In genomic region chr2:32302952-32303351, GRCm38 (mm10) we compare ENCODE assay signal across 17 mouse cellular contexts. TPM values are rescaled to one million over a fixed set of nuclear protein-coding genes. Genes with fewer than 3 reads are reported as not detected.
DNase-seq lines count a peak whose midpoint lies in the region; ATAC-seq and TF ChIP-seq lines count a peak whose summit lies in the region.
"Had no signal": no experiment of that assay in that cellular context is flagged by ENCODE, and none has a peak within 500 bp of the region (broad histone marks: within the 10 kb centered on the region; RNA-seq: fewer than 3 reads in every experiment).

No protein-coding gene starts in this region.

- TF ChIP-seq POLR2A in ES-Bruce4 (IDR thresholded peaks at IDR 0.05; ENCODE audit: insufficient read depth, low read length) = no peak
- no peak for TF ChIP-seq POLR2A in brain, embryonic 14.5 days (IDR thresholded peaks at IDR 0.05; ENCODE audit: borderline replicate concordance, extremely low read depth, insufficient read depth, insufficient read length, poor library complexity, severe bottlenecking)

- H3K27ac ChIP-seq in liver, embryonic 14.5 days = no peak overlapping the region
- no peak overlapping the region for H3K27ac ChIP-seq in ES-Bruce4 (ENCODE audit: insufficient read depth, low read length)
- no peak overlapping the region for H3K27ac ChIP-seq in forebrain, embryonic 16.5 days (ENCODE audit: low read length)
- H3K27ac ChIP-seq: macrophage; midbrain, embryonic 15.5 days; neural tube, embryonic 12.5 days had no signal

- peak; percentile 90 for DNase-seq in heart, adult 11 months
- DNase-seq in heart, postnatal 14 days = no peak
- DNase-seq in liver, embryonic 14.5 days (ENCODE audit: low read depth in 3 of 3, low spot score in 3 of 3) = no peak
- DNase-seq in liver = no peak
- no peak for DNase-seq in brain, embryonic 14.5 days (ENCODE audit: low read depth)
- DNase-seq: cerebellum, adult 9-11 months; kidney, adult 11 months; retina, postnatal 1 day; thymus, adult 2 months had no signal

- peaks cover 32% of the 10 kb centered on the region for H3K36me3 ChIP-seq in liver, embryonic 14.5 days (replicated peaks; ENCODE audit: control insufficient read depth, insufficient read depth, low read depth)
- peaks cover 4% of the 10 kb centered on the region for H3K36me3 ChIP-seq in ES-Bruce4 (ENCODE audit: control insufficient read depth, insufficient read depth, low read length, poor library complexity, severe bottlenecking)
- H3K36me3 ChIP-seq in forebrain, embryonic 16.5 days (ENCODE audit: control insufficient read depth, insufficient read depth) = peaks cover 34% of the 10 kb centered on the region

- no peaks in the 10 kb centered on the region for H3K27me3 ChIP-seq in liver, embryonic 14.5 days (ENCODE audit: control insufficient read depth, insufficient read depth, low read length)
- H3K27me3 ChIP-seq in ES-Bruce4 (ENCODE audit: control insufficient read depth, insufficient read depth, low read length, poor library complexity, severe bottlenecking) = no peaks in the 10 kb centered on the region
- H3K27me3 ChIP-seq in forebrain, embryonic 16.5 days (replicated peaks; ENCODE audit: control insufficient read depth, insufficient read depth, low read length) = no peaks in the 10 kb centered on the region
- H3K27me3 ChIP-seq: midbrain, embryonic 15.5 days; neural tube, embryonic 12.5 days had no signal

- 82% methylated on average over 10 of the region's 10 CpGs for WGBS in liver, embryonic 14.5 days (ENCODE audit: insufficient replicate concordance)
- WGBS in forebrain, embryonic 16.5 days = 88% methylated on average over 10 of the region's 10 CpGs

- H3K9me3 ChIP-seq in liver, embryonic 14.5 days (ENCODE audit: control insufficient read depth, low read length) = no peaks in the 10 kb centered on the region
- no peaks in the 10 kb centered on the region for H3K9me3 ChIP-seq in ES-Bruce4 (replicated peaks; ENCODE audit: control insufficient read depth, insufficient read depth, low read length, poor library complexity, severe bottlenecking)
- no peaks in the 10 kb centered on the region for H3K9me3 ChIP-seq in forebrain, embryonic 16.5 days (ENCODE audit: control insufficient read depth, low read length)
- H3K9me3 ChIP-seq: midbrain, embryonic 15.5 days; neural tube, embryonic 12.5 days had no signal

- H3K4me1 ChIP-seq in liver, embryonic 14.5 days (replicated peaks; ENCODE audit: control insufficient read depth in 2 of 2, insufficient read depth in 2 of 2, low read length in 1 of 2) = no peaks in the 10 kb centered on the region
- no peaks in the 10 kb centered on the region for H3K4me1 ChIP-seq in ES-Bruce4 (ENCODE audit: control insufficient read depth, insufficient read depth, low read length)
- H3K4me1 ChIP-seq in forebrain, embryonic 16.5 days (replicated peaks; ENCODE audit: control insufficient read depth, insufficient read depth, low read length) = no peaks in the 10 kb centered on the region
- H3K4me1 ChIP-seq: midbrain, embryonic 15.5 days; neural tube, embryonic 12.5 days had no signal

- no peak for ATAC-seq in liver, embryonic 14.5 days (ENCODE audit: insufficient read depth)
- no peak for ATAC-seq in granulocyte monocyte progenitor cell, adult 5-6 weeks (replicated peaks; ENCODE audit: poor library complexity, severe bottlenecking)
- no peak for ATAC-seq in forebrain, embryonic 16.5 days
- ATAC-seq: midbrain, embryonic 15.5 days had no signal

- no peak overlapping the region for H3K9ac ChIP-seq in liver, embryonic 14.5 days (replicated peaks)
- no peak overlapping the region for H3K9ac ChIP-seq in ES-Bruce4 (ENCODE audit: low read depth, poor library complexity, severe bottlenecking)
- H3K9ac ChIP-seq in forebrain, embryonic 16.5 days (replicated peaks; ENCODE audit: low read depth, low read length) = no peak overlapping the region
- H3K9ac ChIP-seq: midbrain, embryonic 15.5 days; neural tube, embryonic 12.5 days had no signal

- TF ChIP-seq CTCF in liver, embryonic 14.5 days (IDR thresholded peaks at IDR 0.05; ENCODE audit: low read depth) = peak; percentile 66
- TF ChIP-seq CTCF in ES-Bruce4 (IDR thresholded peaks at IDR 0.05; ENCODE audit: low read depth, low read length) = peak; percentile 25
- TF ChIP-seq CTCF in brain, embryonic 14.5 days (IDR thresholded peaks at IDR 0.05; ENCODE audit: borderline replicate concordance, extremely low read depth, insufficient read depth, insufficient read length) = 0 out of 2 replicates have a peak, but pooled peaks have one; percentile 4

- H3K4me3 ChIP-seq in liver, embryonic 14.5 days (ENCODE audit: insufficient read depth in 1 of 2, low read depth in 2 of 2, low read length in 2 of 2) = no peak overlapping the region
- H3K4me3 ChIP-seq in ES-Bruce4 (ENCODE audit: low read depth, low read length) = no peak overlapping the region
- no peak overlapping the region for H3K4me3 ChIP-seq in forebrain, embryonic 16.5 days (replicated peaks; ENCODE audit: low read length)
- H3K4me3 ChIP-seq: midbrain, embryonic 15.5 days; neural tube, embryonic 12.5 days had no signal

- H3K4me2 ChIP-seq in liver, embryonic 14.5 days (ENCODE audit: low read depth) = no peak overlapping the region
- no peak overlapping the region for H3K4me2 ChIP-seq in forebrain, embryonic 16.5 days (ENCODE audit: low read length)
- H3K4me2 ChIP-seq: heart, embryonic 11.5 days; midbrain, embryonic 15.5 days; neural tube, embryonic 12.5 days had no signal

- intact Hi-C loops in heart, postnatal 14 days (cut with DNase I) = loop anchor here (10.0 kb wide), 1 partner anchor 52 kb away; the partner anchor contains the start of genes Ciz1 and Dnm1

- no peak for TF ChIP-seq EP300 in liver, embryonic 14.5 days (IDR thresholded peaks at IDR 0.05; ENCODE audit: low read depth)
- TF ChIP-seq EP300 in ES-Bruce4 (IDR thresholded peaks at IDR 0.05; ENCODE audit: insufficient read depth, low read depth, low read length) = no peak

RNA-seq across cellular contexts. Expression of gene Swi5, which starts 15.1 kb away (rescaled TPM):
- 100 to 1,000 TPM; 153 to 156 TPM for total RNA-seq in heart, postnatal 14 days (2021)
- polyA plus RNA-seq in liver, embryonic 14.5 days (2012; rRNA removed) = 108 and 130 TPM in 2 replicates
- polyA plus RNA-seq in liver, embryonic 14.5 days (2014; fragmentation: Nextera tagmentation; extraction: Ambion mirVana) = 100.0 and 105 TPM in 2 replicates
- 553 and 558 TPM in 2 replicates for polyA plus RNA-seq in ES-Bruce4 (2011; ENCODE audit: insufficient read depth, insufficient read length, low read depth, missing spikeins)
- 296 and 327 TPM in 2 replicates for polyA plus RNA-seq in brain, embryonic 14.5 days (2012; rRNA removed)
- total RNA-seq in granulocyte monocyte progenitor cell, adult 5-6 weeks (2014; fragmentation: Nextera tagmentation) = 283 and 409 TPM in 2 replicates
- 384 and 442 TPM in 2 replicates for total RNA-seq in granulocyte monocyte progenitor cell, adult 5-6 weeks (2017)
- polyA plus RNA-seq in forebrain, embryonic 16.5 days (2015; fragmentation: Nextera tagmentation; extraction: Ambion mirVana) = 362 and 368 TPM in 2 replicates

RNA-seq across cellular contexts. Expression of gene Golga2, which starts 15.8 kb away (rescaled TPM):
- 10 to 100 TPM; 67.9 to 70.5 TPM for total RNA-seq in heart, postnatal 14 days (2021)
- polyA plus RNA-seq in liver, embryonic 14.5 days (2012; rRNA removed) = 10.0 and 13.0 TPM in 2 replicates
- polyA plus RNA-seq in liver, embryonic 14.5 days (2014; fragmentation: Nextera tagmentation; extraction: Ambion mirVana) = 6.9 and 7.6 TPM in 2 replicates
- 38.4 and 39.3 TPM in 2 replicates for polyA plus RNA-seq in ES-Bruce4 (2011; ENCODE audit: insufficient read depth, insufficient read length, low read depth, missing spikeins)
- polyA plus RNA-seq in brain, embryonic 14.5 days (2012; rRNA removed) = 42.9 and 54.6 TPM in 2 replicates
- 32.2 and 38.0 TPM in 2 replicates for total RNA-seq in granulocyte monocyte progenitor cell, adult 5-6 weeks (2014; fragmentation: Nextera tagmentation)
- 49.7 and 50.9 TPM in 2 replicates for total RNA-seq in granulocyte monocyte progenitor cell, adult 5-6 weeks (2017)
- polyA plus RNA-seq in forebrain, embryonic 16.5 days (2015; fragmentation: Nextera tagmentation; extraction: Ambion mirVana) = 29.4 and 29.8 TPM in 2 replicates

RNA-seq across cellular contexts. Expression of gene Uck1, which starts 43.0 kb away (rescaled TPM):
- total RNA-seq in heart, postnatal 14 days (2021) = 10 to 100 TPM; 26.1 to 26.7 TPM
- 17.7 and 19.8 TPM in 2 replicates for polyA plus RNA-seq in liver, embryonic 14.5 days (2012; rRNA removed)
- 21.5 and 21.8 TPM in 2 replicates for polyA plus RNA-seq in liver, embryonic 14.5 days (2014; fragmentation: Nextera tagmentation; extraction: Ambion mirVana)
- 27.8 and 29.7 TPM in 2 replicates for polyA plus RNA-seq in ES-Bruce4 (2011; ENCODE audit: insufficient read depth, insufficient read length, low read depth, missing spikeins)
- 70.7 and 82.4 TPM in 2 replicates for polyA plus RNA-seq in brain, embryonic 14.5 days (2012; rRNA removed)
- total RNA-seq in granulocyte monocyte progenitor cell, adult 5-6 weeks (2014; fragmentation: Nextera tagmentation) = 37.7 and 43.5 TPM in 2 replicates
- 28.8 and 33.7 TPM in 2 replicates for total RNA-seq in granulocyte monocyte progenitor cell, adult 5-6 weeks (2017)
- 93.9 and 108 TPM in 2 replicates for polyA plus RNA-seq in forebrain, embryonic 16.5 days (2015; fragmentation: Nextera tagmentation; extraction: Ambion mirVana)

RNA-seq across cellular contexts. Expression of gene Ciz1, which starts 49.2 kb away (rescaled TPM):
- 10 to 100 TPM; 32.2 to 36.5 TPM for total RNA-seq in heart, postnatal 14 days (2021)
- 40.3 and 43.3 TPM in 2 replicates for polyA plus RNA-seq in liver, embryonic 14.5 days (2012; rRNA removed)
- polyA plus RNA-seq in liver, embryonic 14.5 days (2014; fragmentation: Nextera tagmentation; extraction: Ambion mirVana) = 13.1 and 13.9 TPM in 2 replicates
- 34.3 and 38.7 TPM in 2 replicates for polyA plus RNA-seq in ES-Bruce4 (2011; ENCODE audit: insufficient read depth, insufficient read length, low read depth, missing spikeins)
- polyA plus RNA-seq in brain, embryonic 14.5 days (2012; rRNA removed) = 225 and 268 TPM in 2 replicates
- total RNA-seq in granulocyte monocyte progenitor cell, adult 5-6 weeks (2014; fragmentation: Nextera tagmentation) = 80.5 and 92.0 TPM in 2 replicates
- total RNA-seq in granulocyte monocyte progenitor cell, adult 5-6 weeks (2017) = 50.8 and 52.0 TPM in 2 replicates
- 64.3 and 64.6 TPM in 2 replicates for polyA plus RNA-seq in forebrain, embryonic 16.5 days (2015; fragmentation: Nextera tagmentation; extraction: Ambion mirVana)

RNA-seq across cellular contexts. Expression of gene Dnm1, which starts 50.2 kb away (rescaled TPM):
- 1 to 10 TPM; 9.1 TPM for total RNA-seq in heart, postnatal 14 days (2021)
- 2.9 and 4.0 TPM in 2 replicates for polyA plus RNA-seq in liver, embryonic 14.5 days (2012; rRNA removed)
- polyA plus RNA-seq in liver, embryonic 14.5 days (2014; fragmentation: Nextera tagmentation; extraction: Ambion mirVana) = 0.43 and 0.56 TPM in 2 replicates
- polyA plus RNA-seq in ES-Bruce4 (2011; ENCODE audit: insufficient read depth, insufficient read length, low read depth, missing spikeins) = 11.6 and 17.0 TPM in 2 replicates
- polyA plus RNA-seq in brain, embryonic 14.5 days (2012; rRNA removed) = 189 and 292 TPM in 2 replicates
- total RNA-seq in granulocyte monocyte progenitor cell, adult 5-6 weeks (2014; fragmentation: Nextera tagmentation) = 0.85 TPM in 1 of 2 replicates, not detected in the other
- total RNA-seq in granulocyte monocyte progenitor cell, adult 5-6 weeks (2017) = not detected in 2 replicates
- 26.9 and 38.4 TPM in 2 replicates for polyA plus RNA-seq in forebrain, embryonic 16.5 days (2015; fragmentation: Nextera tagmentation; extraction: Ambion mirVana)
- total RNA-seq: hematopoietic stem cell, adult 5-6 weeks had no signal

Comparison
In these comparisons a context has a peak if more than half of its experiments do, and no peak if none do; other contexts are left out.
1. CTCF ChIP-seq: peak in every context shown above with its lines; median percentile 66 in liver, embryonic 14.5 days; 25 in ES-Bruce4; 4 in brain, embryonic 14.5 days.